Mouse (Mus musculus): ENCODE results near the gene Eef1b2. TPM values are rescaled to one million over a fixed set of nuclear protein-coding genes. Genes with fewer than 3 reads are reported as not detected.

Eef1b2 gene
- polyA plus RNA-seq, 1 experiment from 2014 or later = 625 TPM

GRCm38 (mm10) chr1:63214271-63214558 is 37.6 kb downstream of the Eef1b2 start, which contains the start of gene Gpr1:
Gene Gpr1 (minus strand): TSS chr1:63214543.
- no peak for DNase-seq (ENCODE audit: low spot score)
- 31% methylated on average over 3 of the region's 3 CpGs for WGBS
- H3K9me3 ChIP-seq (replicated peaks; ENCODE audit: control insufficient read depth, low read length) = 0 out of 2 replicates have a peak, but pooled peaks cover under 1% of the 10 kb centered on the region

GRCm38 (mm10) chr1:63214631-63215030 is 38.0 kb downstream of the Eef1b2 start:
- no peaks in the 10 kb centered on the region for H3K36me3 ChIP-seq (ENCODE audit: control insufficient read depth, insufficient read depth, low read length)
- 0 out of 2 replicates have a peak, but pooled peaks cover 3% of the 10 kb centered on the region for H3K4me1 ChIP-seq (ENCODE audit: control insufficient read depth, insufficient read depth, low read length)
- H3K4me2 ChIP-seq (ENCODE audit: low read length) = no peak overlapping the region
- WGBS = 58% methylated on average over 7 of the region's 7 CpGs
- H3K9ac ChIP-seq (ENCODE audit: low read length) = no peak overlapping the region
- no peak for ATAC-seq
- no peak overlapping the region for H3K4me3 ChIP-seq (ENCODE audit: low read depth, low read length)
- DNase-seq (ENCODE audit: low spot score) = no peak
- H3K27me3 ChIP-seq (replicated peaks; ENCODE audit: control insufficient read depth, insufficient read depth, low read length) = no peaks in the 10 kb centered on the region
- H3K9me3 ChIP-seq (replicated peaks; ENCODE audit: control insufficient read depth, low read length) = 0 out of 2 replicates have a peak, but pooled peaks cover 2% of the 10 kb centered on the region
- H3K27ac ChIP-seq (ENCODE audit: low read depth, low read length) = no peak overlapping the region

More at GRCm38 (mm10) chr1:63214271-63214558, 37.6 kb downstream of the Eef1b2 start, which contains the start of gene Gpr1:
- H3K4me1 ChIP-seq (ENCODE audit: control insufficient read depth, insufficient read depth, low read length) = 0 out of 2 replicates have a peak, but pooled peaks cover 3% of the 10 kb centered on the region
- no peak within 1 kb of the TSS for H3K27ac ChIP-seq (ENCODE audit: low read depth, low read length)
- H3K27me3 ChIP-seq (replicated peaks; ENCODE audit: control insufficient read depth, insufficient read depth, low read length) = no peaks in the 10 kb centered on the region
- H3K4me2 ChIP-seq (ENCODE audit: low read length) = peak within 1 kb of the TSS; percentile 41
- H3K36me3 ChIP-seq (ENCODE audit: control insufficient read depth, insufficient read depth, low read length) = no peaks in the 10 kb centered on the region
- no peak for ATAC-seq
- peak within 1 kb of the TSS; percentile 8; the same call in 1 of the 2 replicates for H3K4me3 ChIP-seq (ENCODE audit: low read depth, low read length)
- peak within 1 kb of the TSS; percentile 48 for H3K9ac ChIP-seq (ENCODE audit: low read length)

- Histone ChIP-seq H3K4me3 (ENCODE audit: low read depth, low read length) (no peak overlapping the region), H3K36me3 (ENCODE audit: control insufficient read depth, insufficient read depth, low read length) (no peaks in the 10 kb centered on the region), H3K4me2 (ENCODE audit: low read length) (no peak overlapping the region), H3K27me3 (replicated peaks; ENCODE audit: control insufficient read depth, insufficient read depth, low read length) (no peaks in the 10 kb centered on the region), H3K4me1 (ENCODE audit: control insufficient read depth, insufficient read depth, low read length) (no peaks in the 10 kb centered on the region), H3K9me3 (replicated peaks; ENCODE audit: control insufficient read depth, low read length) (0 out of 2 replicates have a peak, but pooled peaks cover 2% of the 10 kb centered on the region), H3K27ac (ENCODE audit: low read depth, low read length) (no peak overlapping the region), H3K9ac (ENCODE audit: low read length) (no peak overlapping the region)
- ATAC-seq (no peak), DNase-seq (ENCODE audit: low spot score) (no peak)
- WGBS = 94% methylated on average over 4 of the region's 4 CpGs
Observed at GRCm38 (mm10) chr1:63219277-63219676, 42.7 kb downstream of the Eef1b2 start.

- no peaks in the 10 kb centered on the region for H3K36me3 ChIP-seq (ENCODE audit: control insufficient read depth, insufficient read depth, low read length)
- no peak overlapping the region for H3K4me2 ChIP-seq (ENCODE audit: low read length)
- no peak for DNase-seq (ENCODE audit: low spot score)
- no peaks in the 10 kb centered on the region for H3K27me3 ChIP-seq (replicated peaks; ENCODE audit: control insufficient read depth, insufficient read depth, low read length)
- no peak overlapping the region for H3K9ac ChIP-seq (ENCODE audit: low read length)
- no peaks in the 10 kb centered on the region for H3K4me1 ChIP-seq (ENCODE audit: control insufficient read depth, insufficient read depth, low read length)
- ATAC-seq = no peak
- no peak overlapping the region for H3K4me3 ChIP-seq (ENCODE audit: low read depth, low read length)
- H3K27ac ChIP-seq (ENCODE audit: low read depth, low read length) = no peak overlapping the region
- 91% methylated on average over 4 of the region's 4 CpGs for WGBS
- no peaks in the 10 kb centered on the region for H3K9me3 ChIP-seq (replicated peaks; ENCODE audit: control insufficient read depth, low read length)
Observed at GRCm38 (mm10) chr1:63225009-63225408, 48.4 kb downstream of the Eef1b2 start.

GRCm38 (mm10) chr1:63225890-63226289 is 49.3 kb downstream of the Eef1b2 start:
- ATAC-seq (no peak), DNase-seq (ENCODE audit: low spot score) (no peak)

GRCm38 (mm10) chr1:63227241-63227640 is 50.6 kb downstream of the Eef1b2 start:
- no peak overlapping the region for H3K4me2 ChIP-seq (ENCODE audit: low read length)
- no peak overlapping the region for H3K9ac ChIP-seq (ENCODE audit: low read length)
- H3K4me3 ChIP-seq (ENCODE audit: low read depth, low read length) = no peak overlapping the region
- H3K4me1 ChIP-seq (ENCODE audit: control insufficient read depth, insufficient read depth, low read length) = no peaks in the 10 kb centered on the region
- H3K27ac ChIP-seq (ENCODE audit: low read depth, low read length) = no peak overlapping the region
- 80% methylated on average over 5 of the region's 5 CpGs for WGBS
- H3K9me3 ChIP-seq (replicated peaks; ENCODE audit: control insufficient read depth, low read length) = no peaks in the 10 kb centered on the region
- no peak for ATAC-seq
- H3K36me3 ChIP-seq (ENCODE audit: control insufficient read depth, insufficient read depth, low read length) = no peaks in the 10 kb centered on the region
- no peaks in the 10 kb centered on the region for H3K27me3 ChIP-seq (replicated peaks; ENCODE audit: control insufficient read depth, insufficient read depth, low read length)
- DNase-seq (ENCODE audit: low spot score) = no peak

More at GRCm38 (mm10) chr1:63225890-63226289, 49.3 kb downstream of the Eef1b2 start:
- Histone ChIP-seq H3K9ac (ENCODE audit: low read length) (no peak overlapping the region), H3K27me3 (replicated peaks; ENCODE audit: control insufficient read depth, insufficient read depth, low read length) (no peaks in the 10 kb centered on the region), H3K4me3 (ENCODE audit: low read depth, low read length) (no peak overlapping the region), H3K36me3 (ENCODE audit: control insufficient read depth, insufficient read depth, low read length) (no peaks in the 10 kb centered on the region), H3K4me1 (ENCODE audit: control insufficient read depth, insufficient read depth, low read length) (no peaks in the 10 kb centered on the region), H3K9me3 (replicated peaks; ENCODE audit: control insufficient read depth, low read length) (no peaks in the 10 kb centered on the region), H3K4me2 (ENCODE audit: low read length) (no peak overlapping the region), H3K27ac (ENCODE audit: low read depth, low read length) (no peak overlapping the region)
- 12% methylated on average over 7 of the region's 7 CpGs for WGBS

Small RNAs within 50 kb of the gene (microRNA-seq; reads per million reads assigned to microRNA genes)
- gene Gm24557 (not detected), gene Gm27512 (not detected)

Other genes starting within 250 kb of the Eef1b2 start
- 4.7 and 7.4 TPM in 2 replicates for gene Ino80d, start 62.2 kb upstream of the Eef1b2 start, polyA plus RNA-seq (2014; fragmentation: Nextera tagmentation; extraction: Ambion mirVana)
- 118 and 126 TPM in 2 replicates for gene Ndufs1, start within 50 bp of the Eef1b2 start, polyA plus RNA-seq (2014; fragmentation: Nextera tagmentation; extraction: Ambion mirVana)
- 0.40 and 0.72 TPM in 2 replicates for gene Gpr1, start 37.7 kb downstream of the Eef1b2 start, polyA plus RNA-seq (2014; fragmentation: Nextera tagmentation; extraction: Ambion mirVana)
- gene Zdbf2, start 96.4 kb downstream of the Eef1b2 start, polyA plus RNA-seq (2014; fragmentation: Nextera tagmentation; extraction: Ambion mirVana) = 23.6 and 27.8 TPM in 2 replicates